Mouse (Mus musculus) thymus, adult 2 months (tissue): ENCODE data around the gene Adat3. TPM values are rescaled to one million over a fixed set of nuclear protein-coding genes. Genes with fewer than 3 reads are reported as not detected.
"Not testable (repeated sequence)": the region's sequence is repeated elsewhere in the genome, so short reads cannot be mapped to it uniquely, and the experiment has no call there.

Source experiments
- DNase-seq: peaks from one replicate; pipeline ENCODE4 v3.0.0; 2021
- H3K27ac ChIP-seq: fragments of 200-500 bp; 2 replicates; pipeline ENCODE4 v1.5.1; 2012; ENCODE audit warnings: low read length, control low read depth; ENCODE audit not compliant: control insufficient read depth, insufficient read depth
- H3K27me3 ChIP-seq: fragments of 200-500 bp; 2 replicates; pipeline ENCODE4 v1.6.1; 2012; ENCODE audit warnings: mild to moderate bottlenecking, low read length, moderate library complexity, mixed read lengths; ENCODE audit not compliant: control insufficient read depth, insufficient read depth
- H3K36me3 ChIP-seq: fragments of 200-500 bp; 2 replicates; pipeline ENCODE4 v1.6.1; 2012; ENCODE audit warnings: mild to moderate bottlenecking, low read length, moderate library complexity; ENCODE audit not compliant: control insufficient read depth, insufficient read depth
- H3K4me1 ChIP-seq: fragments of 200-500 bp; replicated peaks from 2 replicates; pipeline ENCODE4 v1.6.1; 2012; ENCODE audit warnings: low read length; ENCODE audit not compliant: control insufficient read depth, insufficient read depth
- H3K4me3 ChIP-seq: fragments of 200-500 bp; 2 replicates; pipeline ENCODE4 v1.5.1; 2012; ENCODE audit warnings: mild to moderate bottlenecking, low read length, control low read depth, moderate library complexity; ENCODE audit not compliant: control insufficient read depth, insufficient read depth
- CTCF ChIP-seq: fragments of 200-500 bp; IDR thresholded peaks from 2 replicates; pipeline ENCODE4 v1.5.1; 2012; ENCODE audit warnings: mild to moderate bottlenecking, control low read depth, low read length, moderate library complexity, borderline replicate concordance; ENCODE audit not compliant: control insufficient read depth, poor library complexity, insufficient read depth; ENCODE audit errors: extremely low read depth
- POLR2A ChIP-seq: fragments of 200-500 bp; IDR thresholded peaks from 2 replicates; pipeline ENCODE4 v1.6.1; 2012; ENCODE audit warnings: mild to moderate bottlenecking, low read length, control low read depth, moderate library complexity; ENCODE audit not compliant: control insufficient read depth, poor library complexity, insufficient read depth; ENCODE audit errors: extremely low read depth
- WGBS: fragments of 180-500 bp; shearing (Covaris S2); methylation state at CpG from one replicate; pipeline ENCODE4 v1.1.7; 2018; 5-methylcytosine and 5-hydroxymethylcytosine counted together
- polyA plus RNA-seq: library from polyadenylated mRNA; depleted of rRNA; stranded (reverse); fragments of >200 nt; gene quantifications from 2 replicates; pipeline ENCODE4 v1.2.3, GENCODE M21; 2012

Adat3 gene
- polyA plus RNA-seq, 1 experiment, result 42.9 TPM

GRCm38 (mm10) chr10:80596318-80596717 lies 6.4 kb upstream of the Adat3 start:
- Histone ChIP-seq H3K4me1 (no peaks in the 10 kb centered on the region), H3K27me3 (no peaks in the 10 kb centered on the region), H3K27ac (no peak overlapping the region), H3K4me3 (no peak overlapping the region), H3K36me3 (no peaks in the 10 kb centered on the region)
- TF ChIP-seq POLR2A (no peak), CTCF (no peak)
- no peak for DNase-seq
- 86% methylated on average over 4 of the region's 4 CpGs for WGBS

DNA sequence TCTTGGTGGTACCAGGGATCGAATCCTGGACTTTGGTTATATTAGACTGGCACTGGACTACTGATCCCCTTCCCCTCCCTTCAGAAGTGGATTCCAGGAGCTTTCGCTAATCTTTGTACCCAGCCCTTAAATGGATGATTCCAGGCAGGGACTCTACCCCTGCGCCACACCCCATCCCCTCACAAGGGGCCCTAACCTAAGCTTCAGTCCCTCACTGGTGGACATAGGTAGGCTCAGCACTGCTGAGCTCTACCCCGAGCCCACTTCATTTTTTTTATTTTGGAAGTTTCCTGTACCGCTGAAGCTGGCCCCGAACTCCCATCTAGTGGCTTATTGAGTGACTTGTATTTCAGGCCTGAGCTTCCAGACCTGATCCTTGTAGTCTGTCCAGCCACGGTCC lies 684 bp downstream of the Adat3 start:
- WGBS, result 25% methylated on average over 7 of the region's 7 CpGs
- H3K4me3 ChIP-seq, result peak overlapping the region; percentile 33
- peak overlapping the region; percentile 89 for H3K27ac ChIP-seq
- H3K27me3 ChIP-seq, result no peaks in the 10 kb centered on the region
- H3K4me1 ChIP-seq, result peaks cover 51% of the 10 kb centered on the region
- no peak for DNase-seq
- TF ChIP-seq CTCF (no peak), POLR2A (no peak)
- H3K36me3 ChIP-seq, result no peaks in the 10 kb centered on the region

GRCm38 (mm10) chr10:80604001-80604509 lies 1.4 kb downstream of the Adat3 start:
- TF ChIP-seq POLR2A, result no peak
- no peak for TF ChIP-seq CTCF
- peaks cover 54% of the 10 kb centered on the region for H3K4me1 ChIP-seq
- no peak overlapping the region for H3K4me3 ChIP-seq
- H3K27ac ChIP-seq, result peak overlapping the region; percentile 89
- 85% methylated on average over 7 of the region's 7 CpGs for WGBS
- H3K36me3 ChIP-seq, result no peaks in the 10 kb centered on the region
- DNase-seq, result no peak
- no peaks in the 10 kb centered on the region for H3K27me3 ChIP-seq

DNA sequence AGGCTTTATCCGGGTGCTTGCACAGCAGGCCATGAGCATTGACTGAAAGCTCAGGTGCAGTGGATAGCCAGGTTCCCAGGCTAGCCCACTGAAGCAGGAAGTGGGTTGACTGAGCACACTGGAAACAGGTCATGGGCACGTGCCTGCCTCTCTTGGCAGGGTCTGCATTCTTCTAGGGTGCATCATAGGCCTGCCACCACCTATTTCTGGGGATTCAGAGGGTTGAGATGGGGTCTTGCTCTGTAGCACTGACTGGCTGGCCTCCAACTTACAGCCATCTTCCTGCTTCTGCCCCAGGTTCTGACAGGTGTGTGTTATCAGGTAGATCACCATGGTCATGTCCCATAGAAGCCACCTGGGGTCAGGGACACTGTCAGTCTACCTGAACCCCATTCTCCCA lies 2.3 kb downstream of the Adat3 start:
- 70% methylated on average over 2 of the region's 2 CpGs for WGBS
- TF ChIP-seq POLR2A (no peak), CTCF (no peak)
- Histone ChIP-seq H3K4me3 (no peak overlapping the region), H3K4me1 (peaks cover 64% of the 10 kb centered on the region), H3K27ac (no peak overlapping the region), H3K27me3 (no peaks in the 10 kb centered on the region), H3K36me3 (no peaks in the 10 kb centered on the region)
- no peak for DNase-seq

GRCm38 (mm10) chr10:80605721-80606120 lies 3.0 kb downstream of the Adat3 start, which contains the start of gene Gm49322:
Gene Gm49322 (plus strand): TSS chr10:80606021.
- H3K4me3 ChIP-seq, result peak within 1 kb of the TSS; percentile 28

GRCm38 (mm10) chr10:80606306-80606705 lies 3.6 kb downstream of the Adat3 start:
- no peak overlapping the region for H3K27ac ChIP-seq
- DNase-seq, result peak; percentile 65
- peak; percentile 42; the same call in 1 of the 2 replicates for TF ChIP-seq POLR2A
- TF ChIP-seq CTCF, result 0 out of 2 replicates have a peak, but pooled peaks have one; percentile 44
- no peaks in the 10 kb centered on the region for H3K36me3 ChIP-seq
- no peaks in the 10 kb centered on the region for H3K27me3 ChIP-seq
- peaks cover 76% of the 10 kb centered on the region for H3K4me1 ChIP-seq
- 33% methylated on average over 23 of the region's 23 CpGs for WGBS
- peak overlapping the region; percentile 28 for H3K4me3 ChIP-seq

More at GRCm38 (mm10) chr10:80605721-80606120, 3.0 kb downstream of the Adat3 start, which contains the start of gene Gm49322:
- WGBS, result 90% methylated on average over 4 of the region's 4 CpGs
- not testable (repeated sequence) for H3K36me3 ChIP-seq, DNase-seq, H3K27ac ChIP-seq, H3K27me3 ChIP-seq
- peaks cover 71% of the 10 kb centered on the region for H3K4me1 ChIP-seq
